Comparison of ENCODE assay signal across 22 mouse cellular contexts in genomic region chr2:116697542-116697941, GRCm38 (mm10).
DNase-seq lines count a peak whose midpoint lies in the region; ATAC-seq and TF ChIP-seq lines count a peak whose summit lies in the region.
"Had no signal": no experiment of that assay in that cellular context is flagged by ENCODE, and none has a peak within 500 bp of the region (broad histone marks: within the 10 kb centered on the region; RNA-seq: fewer than 3 reads in every experiment).

No protein-coding gene starts in this region.

- ATAC-seq in hindbrain, embryonic 16.5 days, result peak; percentile 76
- no peak for ATAC-seq in hindbrain, embryonic 11.5 days (ENCODE audit: low FRiP score)
- no peak for ATAC-seq in midbrain, postnatal 0 days (ENCODE audit: low FRiP score)
- no peak; the same call in 1 of the 2 replicates for ATAC-seq in midbrain, embryonic 15.5 days (replicated peaks)
- ATAC-seq in forebrain, postnatal 0 days, result no peak
- ATAC-seq: liver, embryonic 12.5 days had no signal

- H3K27ac ChIP-seq in hindbrain, embryonic 16.5 days (ENCODE audit: low read depth, low read length), result no peak overlapping the region
- H3K27ac ChIP-seq in hindbrain, embryonic 11.5 days (ENCODE audit: low read depth, low read length), result no peak overlapping the region
- H3K27ac ChIP-seq in midbrain, postnatal 0 days (ENCODE audit: low read depth, low read length), result no peak overlapping the region
- H3K27ac ChIP-seq in midbrain, embryonic 15.5 days, result no peak overlapping the region
- no peak overlapping the region for H3K27ac ChIP-seq in forebrain, postnatal 0 days (ENCODE audit: low read depth, low read length)
- H3K27ac ChIP-seq: liver, embryonic 12.5 days; midbrain, embryonic 10.5 days had no signal

- no peak overlapping the region for H3K4me2 ChIP-seq in hindbrain, embryonic 16.5 days (ENCODE audit: low read length)
- no peak overlapping the region for H3K4me2 ChIP-seq in hindbrain, embryonic 11.5 days (replicated peaks; ENCODE audit: low read depth, low read length)
- H3K4me2 ChIP-seq in midbrain, postnatal 0 days (ENCODE audit: low read depth, low read length, poor library complexity, severe bottlenecking), result no peak overlapping the region
- H3K4me2 ChIP-seq in midbrain, embryonic 15.5 days, result no peak overlapping the region
- H3K4me2 ChIP-seq in forebrain, postnatal 0 days (ENCODE audit: low read depth), result no peak overlapping the region
- H3K4me2 ChIP-seq: heart, embryonic 11.5 days; liver, embryonic 12.5 days had no signal

- no peak overlapping the region for H3K4me3 ChIP-seq in hindbrain, embryonic 16.5 days (ENCODE audit: low read length)
- H3K4me3 ChIP-seq in hindbrain, embryonic 11.5 days (ENCODE audit: low read depth, low read length), result no peak overlapping the region
- H3K4me3 ChIP-seq in midbrain, postnatal 0 days (ENCODE audit: low read depth, low read length), result no peak overlapping the region
- no peak overlapping the region for H3K4me3 ChIP-seq in midbrain, embryonic 15.5 days
- no peak overlapping the region for H3K4me3 ChIP-seq in forebrain, postnatal 0 days (ENCODE audit: low read depth, low read length)
- H3K4me3 ChIP-seq: liver, embryonic 12.5 days; midbrain, embryonic 10.5 days; myocyte had no signal

- DNase-seq in cerebellum, postnatal 10 days, result peak; percentile 69 to 85
- no peak for DNase-seq in cerebellum, adult 11-12 months
- no peak for DNase-seq in hindbrain, embryonic 11.5 days (ENCODE audit: low spot score)
- peak; percentile 57 for DNase-seq in midbrain, postnatal 0 days (ENCODE audit: low spot score)
- DNase-seq in forebrain, postnatal 0 days, result peak; percentile 40
- DNase-seq in adipocyte (ENCODE audit: low spot score), result no peak
- DNase-seq: adrenal gland, postnatal 36 days; cerebellum, adult 18-20 months; gastrocnemius, postnatal 10 days; heart, adult 11 months; kidney, adult 2 months; kidney, postnatal 10 days; lung, adult 18-20 months; lung, postnatal 10 days; right cerebral cortex, postnatal 25 days; spleen, adult 18-20 months had no signal

- no peaks in the 10 kb centered on the region for H3K4me1 ChIP-seq in hindbrain, embryonic 16.5 days (ENCODE audit: control insufficient read depth, insufficient read depth, low read depth, low read length)
- no peaks in the 10 kb centered on the region for H3K4me1 ChIP-seq in hindbrain, embryonic 11.5 days (replicated peaks; ENCODE audit: control insufficient read depth, insufficient read depth, low read length)
- no peaks in the 10 kb centered on the region for H3K4me1 ChIP-seq in midbrain, postnatal 0 days (ENCODE audit: insufficient read depth, low read length)
- H3K4me1 ChIP-seq in midbrain, embryonic 15.5 days, result no peaks in the 10 kb centered on the region
- H3K4me1 ChIP-seq in forebrain, postnatal 0 days (ENCODE audit: insufficient read depth), result no peaks in the 10 kb centered on the region
- H3K4me1 ChIP-seq: liver, embryonic 12.5 days; midbrain, embryonic 10.5 days had no signal

- WGBS in hindbrain, embryonic 16.5 days, result 46% methylated on average over 5 of the region's 5 CpGs
- WGBS in hindbrain, embryonic 11.5 days, result 66% methylated on average over 5 of the region's 5 CpGs
- 53% methylated on average over 5 of the region's 5 CpGs for WGBS in midbrain, postnatal 0 days
- WGBS in midbrain, embryonic 15.5 days, result 59% methylated on average over 5 of the region's 5 CpGs
- 43% methylated on average over 5 of the region's 5 CpGs for WGBS in forebrain, postnatal 0 days

- H3K9me3 ChIP-seq in hindbrain, embryonic 16.5 days (ENCODE audit: control insufficient read depth, low read length), result no peaks in the 10 kb centered on the region
- H3K9me3 ChIP-seq in hindbrain, embryonic 11.5 days (ENCODE audit: control insufficient read depth, low read length), result no peaks in the 10 kb centered on the region
- no peaks in the 10 kb centered on the region for H3K9me3 ChIP-seq in midbrain, postnatal 0 days (ENCODE audit: low read length)
- no peaks in the 10 kb centered on the region for H3K9me3 ChIP-seq in midbrain, embryonic 15.5 days
- H3K9me3 ChIP-seq in forebrain, postnatal 0 days (ENCODE audit: low read length), result no peaks in the 10 kb centered on the region
- H3K9me3 ChIP-seq: liver, embryonic 12.5 days; midbrain, embryonic 10.5 days had no signal

- TF ChIP-seq CTCF in midbrain, postnatal 0 days (IDR thresholded peaks at IDR 0.05), result no peak
- no peak for TF ChIP-seq CTCF in forebrain, postnatal 0 days (IDR thresholded peaks at IDR 0.05; ENCODE audit: low read depth)

- no peaks in the 10 kb centered on the region for H3K27me3 ChIP-seq in hindbrain, embryonic 16.5 days (replicated peaks; ENCODE audit: control insufficient read depth, insufficient read depth, low read length)
- H3K27me3 ChIP-seq in hindbrain, embryonic 11.5 days (ENCODE audit: control insufficient read depth, insufficient read depth, low read length), result no peaks in the 10 kb centered on the region
- H3K27me3 ChIP-seq in midbrain, postnatal 0 days (ENCODE audit: insufficient read depth, low read length), result no peaks in the 10 kb centered on the region
- no peaks in the 10 kb centered on the region for H3K27me3 ChIP-seq in midbrain, embryonic 15.5 days (replicated peaks)
- H3K27me3 ChIP-seq in forebrain, postnatal 0 days (ENCODE audit: insufficient read depth, low read length), result no peaks in the 10 kb centered on the region
- H3K27me3 ChIP-seq: liver, embryonic 12.5 days had no signal

- H3K36me3 ChIP-seq in hindbrain, embryonic 16.5 days (ENCODE audit: control insufficient read depth, insufficient read depth, low read length), result no peaks in the 10 kb centered on the region
- no peaks in the 10 kb centered on the region for H3K36me3 ChIP-seq in hindbrain, embryonic 11.5 days (ENCODE audit: control insufficient read depth, insufficient read depth, low read length)
- H3K36me3 ChIP-seq in midbrain, postnatal 0 days (ENCODE audit: insufficient read depth, low read length), result no peaks in the 10 kb centered on the region
- no peaks in the 10 kb centered on the region for H3K36me3 ChIP-seq in midbrain, embryonic 15.5 days (replicated peaks)
- no peaks in the 10 kb centered on the region for H3K36me3 ChIP-seq in forebrain, postnatal 0 days (ENCODE audit: insufficient read depth)
- H3K36me3 ChIP-seq: liver, embryonic 12.5 days; midbrain, embryonic 10.5 days had no signal

- H3K9ac ChIP-seq in hindbrain, embryonic 16.5 days (ENCODE audit: low read depth, low read length), result no peak overlapping the region
- no peak overlapping the region for H3K9ac ChIP-seq in hindbrain, embryonic 11.5 days (ENCODE audit: low read depth, low read length)
- no peak overlapping the region for H3K9ac ChIP-seq in midbrain, postnatal 0 days (replicated peaks; ENCODE audit: low read length, poor library complexity, severe bottlenecking)
- no peak overlapping the region for H3K9ac ChIP-seq in midbrain, embryonic 15.5 days
- H3K9ac ChIP-seq in forebrain, postnatal 0 days, result no peak overlapping the region
- H3K9ac ChIP-seq: liver, embryonic 12.5 days had no signal

Comparison
In these comparisons a context has a peak if more than half of its experiments do, and no peak if none do; other contexts are left out.
1. DNase-seq: peak in cerebellum, postnatal 10 days (2 of 2), midbrain, postnatal 0 days (single experiment) and forebrain, postnatal 0 days (single experiment); none in cerebellum, adult 11-12 months (single experiment), hindbrain, embryonic 11.5 days (single experiment) and adipocyte (single experiment).